Mouse (Mus musculus) hindbrain, embryonic 15.5 days (tissue): ENCODE data around the gene Il20rb. TPM values are rescaled to one million over a fixed set of nuclear protein-coding genes. Genes with fewer than 3 reads are reported as not detected.
A peak's percentile ranks its signal among the peaks of the same experiment; 100 is the strongest.

Experiments
- ATAC-seq: fragments of 200-750 bp; cut with Nextera tagmentation; 2 replicates; pipeline ENCODE4 v1.8.0; 2017; ENCODE audit warnings: low read depth, moderate number of reproducible peaks, moderate TSS enrichment; ENCODE audit not compliant: low FRiP score
- H3K27ac ChIP-seq: fragments of 300-500 bp; sonication (generic); replicated peaks from 2 replicates; pipeline ENCODE4 v1.5.1; 2015; ENCODE audit warnings: mild to moderate bottlenecking, inconsistent platforms
- H3K27me3 ChIP-seq: fragments of 300-500 bp; sonication (generic); 2 replicates; pipeline ENCODE4 v1.6.1; 2015; ENCODE audit warnings: control low read depth, inconsistent platforms
- H3K36me3 ChIP-seq: fragments of 300-500 bp; sonication (generic); 2 replicates; pipeline ENCODE4 v1.6.1; 2015; ENCODE audit warnings: control low read depth, inconsistent platforms
- H3K4me1 ChIP-seq: fragments of 300-500 bp; sonication (generic); replicated peaks from 2 replicates; pipeline ENCODE4 v1.6.1; 2015; ENCODE audit warnings: control low read depth, inconsistent platforms
- H3K4me2 ChIP-seq: fragments of 300-500 bp; sonication (generic); 2 replicates; pipeline ENCODE4 v1.6.1; 2015; ENCODE audit warnings: moderate library complexity, mild to moderate bottlenecking, inconsistent platforms
- H3K4me3 ChIP-seq: fragments of 300-500 bp; sonication (generic); 2 replicates; pipeline ENCODE4 v1.5.1; 2015; ENCODE audit warnings: mild to moderate bottlenecking, inconsistent platforms
- H3K9ac ChIP-seq: fragments of 300-500 bp; sonication (generic); 2 replicates; pipeline ENCODE4 v1.6.1; 2015; ENCODE audit warnings: inconsistent platforms
- H3K9me3 ChIP-seq: fragments of 300-500 bp; sonication (generic); 2 replicates; pipeline ENCODE4 v1.6.1; 2016; ENCODE audit warnings: control low read depth, inconsistent platforms
- WGBS: fragments of 180-500 bp; shearing (Covaris S2); methylation state at CpG from one replicate; pipeline ENCODE4 v1.1.7; 2015; 5-methylcytosine and 5-hydroxymethylcytosine counted together
- polyA plus RNA-seq: library from polyadenylated mRNA; unstranded; fragments of >200 nt; fragmentation: Nextera tagmentation; extraction: Ambion mirVana; gene quantifications from 2 replicates; pipeline ENCODE4 v1.2.1, GENCODE M21; 2015

Gene Il20rb
- polyA plus RNA-seq, 1 experiment from 2014 or later = 0.84 TPM

- no peaks in the 10 kb centered on the region for H3K9me3 ChIP-seq
- ATAC-seq = peak; percentile 42; the same call in 1 of the 2 replicates
- no peak overlapping the region for H3K9ac ChIP-seq
- H3K4me1 ChIP-seq = 0 out of 2 replicates have a peak, but pooled peaks cover 6% of the 10 kb centered on the region
- peak overlapping the region; percentile 58 for H3K4me2 ChIP-seq
- WGBS = 9% methylated on average over 24 of the region's 25 CpGs
- H3K4me3 ChIP-seq = peak overlapping the region; percentile 28
- no peaks in the 10 kb centered on the region for H3K36me3 ChIP-seq
- H3K27me3 ChIP-seq = no peaks in the 10 kb centered on the region
- no peak overlapping the region for H3K27ac ChIP-seq
These were observed 32.5 kb downstream of the Il20rb start for GRCm38 (mm10) chr9:100453944-100454663.

DNA sequence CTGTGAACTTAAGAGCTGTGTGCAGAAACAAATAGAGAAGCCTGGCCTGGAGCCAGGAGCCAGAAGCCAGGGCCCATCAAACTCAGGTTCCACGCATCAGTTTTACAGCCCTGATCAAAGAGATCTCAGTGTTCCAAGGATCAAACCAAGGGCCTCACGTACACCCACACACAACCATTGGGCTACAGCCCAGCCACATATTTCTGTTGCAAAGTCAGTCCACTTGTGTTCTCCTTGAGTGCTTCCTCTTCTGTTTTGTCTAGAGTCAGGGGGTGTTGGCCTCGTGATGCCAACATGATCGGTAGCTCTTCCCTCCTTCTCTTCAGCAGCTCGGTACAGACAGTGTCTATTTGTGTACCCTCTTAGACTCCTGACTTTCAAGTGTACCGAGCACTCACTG lies 34.2 kb downstream of the Il20rb start:
- no peak overlapping the region for H3K9ac ChIP-seq
- WGBS = 61% methylated on average over 6 of the region's 6 CpGs
- no peaks in the 10 kb centered on the region for H3K27me3 ChIP-seq
- H3K4me3 ChIP-seq = no peak overlapping the region
- no peak overlapping the region for H3K27ac ChIP-seq
- no peak for ATAC-seq
- H3K9me3 ChIP-seq = no peaks in the 10 kb centered on the region
- H3K4me2 ChIP-seq = no peak overlapping the region
- H3K4me1 ChIP-seq = 0 out of 2 replicates have a peak, but pooled peaks cover 6% of the 10 kb centered on the region
- no peaks in the 10 kb centered on the region for H3K36me3 ChIP-seq

- WGBS = under 1% methylated on average over 32 of the region's 32 CpGs
- peak; percentile 84 for ATAC-seq
These were observed 40.4 kb downstream of the Il20rb start for GRCm38 (mm10) chr9:100446059-100446686.

DNA sequence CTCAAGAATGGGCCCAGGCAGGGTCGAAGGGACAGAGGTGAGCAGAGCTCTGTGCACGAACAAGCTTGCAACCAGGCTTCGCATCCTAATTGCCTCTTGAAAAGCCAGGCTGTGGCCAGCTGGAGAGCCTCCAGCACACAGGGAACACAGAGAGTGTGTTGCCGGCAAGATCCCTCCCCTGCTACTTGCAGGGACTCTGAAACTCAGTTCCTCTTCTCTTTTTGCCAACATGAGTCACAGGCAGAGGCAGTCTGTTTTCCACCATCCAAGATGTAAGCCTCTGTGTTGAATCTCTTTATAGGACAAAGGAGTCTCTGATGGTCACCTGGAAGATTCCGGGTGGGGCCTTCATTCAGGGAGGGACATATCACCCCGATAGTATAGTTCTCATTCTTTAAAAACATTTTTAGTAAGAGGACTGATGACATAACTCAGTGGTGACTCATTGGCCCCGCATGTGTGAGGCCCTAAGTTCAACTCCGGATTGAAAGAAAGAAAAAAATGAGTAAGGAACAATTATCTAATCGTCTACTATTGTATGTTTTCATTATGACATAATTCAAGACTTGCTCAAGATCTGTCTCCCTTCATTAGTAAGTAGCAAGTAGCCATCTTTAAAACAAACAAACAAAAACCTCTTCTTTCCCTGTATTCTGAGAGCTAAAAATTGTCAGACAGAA lies 46.3 kb downstream of the Il20rb start:
- H3K9me3 ChIP-seq = no peaks in the 10 kb centered on the region
- 45% methylated on average over 9 of the region's 9 CpGs for WGBS
- no peak overlapping the region for H3K4me3 ChIP-seq
- H3K27ac ChIP-seq = peak overlapping the region; percentile 53
- no peaks in the 10 kb centered on the region for H3K27me3 ChIP-seq
- peaks cover 15% of the 10 kb centered on the region for H3K4me1 ChIP-seq
- H3K36me3 ChIP-seq = no peaks in the 10 kb centered on the region
- peak overlapping the region; percentile 31 for H3K4me2 ChIP-seq
- H3K9ac ChIP-seq = no peak overlapping the region
- peak; percentile 85 for ATAC-seq

More at GRCm38 (mm10) chr9:100446059-100446686, 40.4 kb downstream of the Il20rb start:
- Histone ChIP-seq H3K4me2 (peak overlapping the region; percentile 82), H3K4me3 (peak overlapping the region; percentile 52), H3K4me1 (peaks cover 7% of the 10 kb centered on the region), H3K9ac (peak overlapping the region; percentile 41), H3K27me3 (no peaks in the 10 kb centered on the region), H3K27ac (peak overlapping the region; percentile 80), H3K36me3 (no peaks in the 10 kb centered on the region), H3K9me3 (no peaks in the 10 kb centered on the region)

DNA sequence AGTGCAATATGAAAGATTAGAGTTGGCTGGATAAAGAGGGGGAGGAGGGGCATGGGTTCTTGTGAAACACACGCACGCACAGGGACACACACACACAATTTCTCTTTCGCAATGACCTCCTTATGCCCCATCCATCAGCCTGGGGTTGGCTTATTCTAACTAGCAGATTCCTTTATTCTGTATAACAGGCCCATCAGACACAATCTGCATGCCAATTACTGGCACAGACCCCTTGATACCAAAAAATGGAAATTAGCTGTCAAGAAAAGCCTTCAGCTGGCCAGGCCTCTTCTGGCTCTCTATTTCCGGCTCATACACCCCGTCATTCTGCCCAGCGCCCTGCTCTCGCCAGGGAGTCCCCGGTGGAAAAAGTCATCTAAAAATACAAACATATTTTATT lies 47.1 kb downstream of the Il20rb start:
- no peak overlapping the region for H3K4me3 ChIP-seq
- no peak overlapping the region for H3K9ac ChIP-seq
- no peaks in the 10 kb centered on the region for H3K9me3 ChIP-seq
- peak; percentile 78 for ATAC-seq
- H3K4me1 ChIP-seq = peaks cover 15% of the 10 kb centered on the region
- H3K36me3 ChIP-seq = no peaks in the 10 kb centered on the region
- peak overlapping the region; percentile 31 for H3K4me2 ChIP-seq
- no peaks in the 10 kb centered on the region for H3K27me3 ChIP-seq
- 22% methylated on average over 8 of the region's 8 CpGs for WGBS
- peak overlapping the region; percentile 53 for H3K27ac ChIP-seq

- no peak for ATAC-seq
- Histone ChIP-seq H3K27me3 (no peaks in the 10 kb centered on the region), H3K9me3 (no peaks in the 10 kb centered on the region), H3K9ac (no peak overlapping the region), H3K4me2 (no peak overlapping the region), H3K27ac (peak overlapping the region; percentile 53; the same call in 1 of the 2 replicates), H3K4me1 (peaks cover 15% of the 10 kb centered on the region), H3K4me3 (no peak overlapping the region), H3K36me3 (no peaks in the 10 kb centered on the region)
- WGBS = 44% methylated on average over 10 of the region's 10 CpGs
These were observed 47.6 kb downstream of the Il20rb start for GRCm38 (mm10) chr9:100438994-100439393.

DNA sequence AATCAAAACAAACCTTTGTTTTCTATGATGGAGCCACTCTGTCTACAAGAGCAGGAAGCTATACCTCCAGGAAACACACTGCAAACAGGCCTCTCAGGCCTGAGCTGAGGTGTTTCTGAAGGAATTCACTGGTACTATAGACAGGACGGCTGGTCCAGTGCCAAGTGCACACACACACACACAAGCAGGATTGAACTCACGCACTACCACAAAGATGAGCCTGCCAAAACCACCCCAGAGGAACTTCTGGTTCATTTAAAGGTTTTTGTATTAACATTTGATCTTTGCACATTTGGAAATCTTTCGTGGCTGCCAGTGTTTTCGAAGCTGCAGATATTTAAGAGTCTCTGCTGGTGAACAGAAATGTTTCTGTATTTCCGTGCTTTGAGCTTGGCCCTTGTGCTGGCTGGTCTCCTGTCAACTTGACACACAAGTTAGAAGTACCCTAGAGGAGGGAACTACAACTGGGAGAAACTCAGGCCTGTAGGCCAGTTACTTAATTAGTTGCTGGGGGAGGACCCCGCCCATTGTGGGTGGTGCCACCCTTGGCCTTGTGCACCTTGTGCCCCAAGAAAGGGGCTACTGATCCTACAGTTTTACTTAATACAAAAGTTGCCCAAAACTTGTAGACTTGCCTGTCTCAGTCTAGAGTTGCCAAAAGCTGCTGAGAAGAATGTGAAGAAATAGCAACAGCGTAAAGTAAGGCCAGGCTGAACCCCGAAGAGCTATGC lies 49.6 kb downstream of the Il20rb start:
- Histone ChIP-seq H3K4me2 (no peak overlapping the region), H3K4me3 (no peak overlapping the region), H3K27me3 (no peaks in the 10 kb centered on the region), H3K9me3 (no peaks in the 10 kb centered on the region), H3K9ac (no peak overlapping the region), H3K27ac (no peak overlapping the region), H3K36me3 (no peaks in the 10 kb centered on the region), H3K4me1 (peaks cover 15% of the 10 kb centered on the region)
- 82% methylated on average over 8 of the region's 8 CpGs for WGBS
- no peak for ATAC-seq

DNA sequence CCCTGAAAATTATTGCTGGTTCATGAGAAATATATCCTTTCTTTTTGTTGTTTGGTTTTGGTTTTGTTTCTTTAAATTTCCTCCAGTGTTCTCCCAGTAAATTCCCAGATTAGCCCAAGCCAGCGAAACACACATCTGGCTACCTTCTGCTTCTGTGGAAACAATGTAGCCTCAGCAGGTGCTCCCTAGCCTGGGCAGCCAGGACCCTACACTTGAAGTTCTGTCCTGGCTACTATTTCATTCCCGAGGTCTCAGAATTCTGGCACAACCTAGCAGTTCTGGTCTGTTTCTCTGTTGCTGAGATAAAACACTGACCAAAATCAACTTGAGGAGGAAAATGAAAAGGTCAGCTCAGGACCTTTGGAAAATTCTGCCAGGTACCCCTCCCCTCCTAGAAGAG lies 55.2 kb downstream of the Il20rb start:
- Histone ChIP-seq H3K36me3 (no peaks in the 10 kb centered on the region), H3K9me3 (no peaks in the 10 kb centered on the region), H3K27me3 (no peaks in the 10 kb centered on the region), H3K4me2 (no peak overlapping the region), H3K27ac (no peak overlapping the region), H3K9ac (no peak overlapping the region), H3K4me1 (no peaks in the 10 kb centered on the region), H3K4me3 (no peak overlapping the region)
- WGBS = 71% methylated on average over 2 of the region's 2 CpGs
- no peak for ATAC-seq

DNA sequence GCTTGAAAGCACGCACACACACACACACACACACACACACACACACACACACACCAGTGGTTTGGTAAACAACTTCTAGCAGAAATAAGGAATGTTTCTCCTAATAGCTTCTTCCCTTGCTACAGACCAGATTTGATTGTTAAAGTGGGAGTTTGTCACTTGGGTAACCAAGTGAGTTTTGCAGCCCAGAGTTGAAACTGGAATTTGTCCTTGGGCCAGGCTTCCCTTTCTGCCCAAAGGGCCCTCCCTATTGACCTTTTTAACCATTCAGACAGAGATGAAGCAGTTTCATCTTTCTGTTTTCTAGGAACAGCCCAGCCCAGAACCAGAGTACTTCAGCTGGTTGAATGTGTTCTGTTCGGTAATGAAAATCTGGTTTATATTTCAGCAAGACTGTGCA lies 55.7 kb downstream of the Il20rb start:
- Histone ChIP-seq H3K27ac (peak overlapping the region; percentile 30; the same call in 1 of the 2 replicates), H3K9ac (no peak overlapping the region), H3K4me2 (no peak overlapping the region), H3K9me3 (no peaks in the 10 kb centered on the region), H3K4me1 (no peaks in the 10 kb centered on the region), H3K4me3 (no peak overlapping the region), H3K27me3 (no peaks in the 10 kb centered on the region), H3K36me3 (no peaks in the 10 kb centered on the region)
- ATAC-seq = no peak
- WGBS = 82% methylated on average over 2 of the region's 2 CpGs

- Histone ChIP-seq H3K4me1 (peaks cover 9% of the 10 kb centered on the region), H3K9ac (no peak overlapping the region), H3K9me3 (no peaks in the 10 kb centered on the region), H3K4me2 (no peak overlapping the region), H3K27me3 (no peaks in the 10 kb centered on the region), H3K36me3 (no peaks in the 10 kb centered on the region), H3K27ac (no peak overlapping the region), H3K4me3 (no peak overlapping the region)
- 77% methylated on average over 8 of the region's 8 CpGs for WGBS
- no peak for ATAC-seq
These were observed 66.9 kb downstream of the Il20rb start for GRCm38 (mm10) chr9:100419644-100420043.

DNA sequence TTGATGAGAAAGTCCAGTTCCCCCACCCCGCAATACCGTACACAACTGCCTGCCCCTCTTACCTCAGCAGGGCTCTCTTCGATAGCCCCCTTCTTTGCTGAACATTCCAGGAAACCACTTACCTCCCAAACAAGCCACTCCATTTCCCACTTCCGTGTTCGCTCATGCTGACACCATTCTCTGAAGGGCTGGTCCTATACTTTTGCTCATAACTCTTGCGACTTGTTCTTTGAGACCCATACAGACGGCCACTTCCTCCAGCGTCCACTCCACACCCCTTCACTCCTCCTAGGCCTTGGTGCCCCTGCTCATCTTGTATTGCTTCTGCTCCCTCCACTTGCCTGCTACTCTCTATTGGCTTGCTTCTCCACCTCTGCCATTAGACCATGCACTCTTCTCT lies 67.5 kb downstream of the Il20rb start:
- H3K9ac ChIP-seq = no peak overlapping the region
- WGBS = 93% methylated on average over 8 of the region's 8 CpGs
- ATAC-seq = no peak
- H3K4me2 ChIP-seq = no peak overlapping the region
- H3K36me3 ChIP-seq = no peaks in the 10 kb centered on the region
- no peak overlapping the region for H3K27ac ChIP-seq
- H3K9me3 ChIP-seq = no peaks in the 10 kb centered on the region
- H3K4me3 ChIP-seq = no peak overlapping the region
- peaks cover 9% of the 10 kb centered on the region for H3K4me1 ChIP-seq
- no peaks in the 10 kb centered on the region for H3K27me3 ChIP-seq
